Mouse (Mus musculus): ENCODE results near the gene Guk1.

- TF ChIP-seq CTCF (conservative IDR thresholded peaks at IDR 0.05; ENCODE audit: low read length), result no peak
- no peak for TF ChIP-seq NANOG (IDR thresholded peaks at IDR 0.05; ENCODE audit: borderline replicate concordance, low read length)
- no peak for TF ChIP-seq POU5F1 (IDR thresholded peaks at IDR 0.05; ENCODE audit: borderline replicate concordance, low read length)
Observed at GRCm38 (mm10) chr11:59155900-59156299, 36.1 kb downstream of the Guk1 start.

Data from E14TG2a.4 (cell line).